Mouse (Mus musculus) E14TG2a.4 (cell line): ENCODE results near the gene Prss23.

Experiments used
- CTCF ChIP-seq: conservative IDR thresholded peaks from 2 replicates; pipeline ENCODE4 v1.5.1; 2014; ENCODE audit warnings: low read length
- POU5F1 ChIP-seq: IDR thresholded peaks from 2 replicates; pipeline ENCODE4 v1.6.1; 2014; ENCODE audit warnings: low read length, borderline replicate concordance

- TF ChIP-seq CTCF (no peak), POU5F1 (no peak)
Observed at GRCm38 (mm10) chr7:89481723-89482122, 45.3 kb downstream of the Prss23 start.
